Mouse (Mus musculus): ENCODE results near the gene Insl3. TPM values are rescaled to one million over a fixed set of nuclear protein-coding genes. Genes with fewer than 3 reads are reported as not detected.
A peak's percentile ranks its signal among the peaks of the same experiment; 100 is the strongest.

The Insl3 gene
- polyA plus RNA-seq (2014; fragmentation: Nextera tagmentation; extraction: Ambion mirVana): 0.89 TPM in 1 of 2 replicates, not detected in the other

- ATAC-seq (ENCODE audit: low FRiP score, low TSS enrichment): no peak
- H3K4me2 ChIP-seq (ENCODE audit: low read length): no peak within 1 kb of the TSS
- H3K27me3 ChIP-seq (ENCODE audit: control insufficient read depth, insufficient read depth, low read length): peaks cover 100% of the 10 kb centered on the region
- no peak within 1 kb of the TSS for H3K9ac ChIP-seq (replicated peaks; ENCODE audit: low read length)
- H3K4me3 ChIP-seq (replicated peaks; ENCODE audit: low read depth, low read length): no peak within 1 kb of the TSS
- H3K27ac ChIP-seq (replicated peaks; ENCODE audit: low read depth, low read length): no peak within 1 kb of the TSS
- DNase-seq: no peak
- H3K9me3 ChIP-seq (ENCODE audit: control insufficient read depth, low read length): no peaks in the 10 kb centered on the region
- H3K4me1 ChIP-seq (ENCODE audit: control insufficient read depth, insufficient read depth, low read length): peaks cover 14% of the 10 kb centered on the region; the same call in 1 of the 2 replicates
- H3K36me3 ChIP-seq (ENCODE audit: control insufficient read depth, insufficient read depth, low read length): no peaks in the 10 kb centered on the region
- WGBS: 6% methylated on average over 33 of the region's 33 CpGs
Measured at GRCm38 (mm10) chr8:71689028-71689427, at the start of gene Insl3. Gene Insl3 (plus strand): TSS chr8:71689214.

- ATAC-seq (ENCODE audit: low FRiP score, low TSS enrichment) (no peak), DNase-seq (no peak)
- no peaks in the 10 kb centered on the region for H3K27me3 ChIP-seq (ENCODE audit: control insufficient read depth, insufficient read depth, low read length)
- 92% methylated on average over 4 of the region's 4 CpGs for WGBS
- H3K4me1 ChIP-seq (ENCODE audit: control insufficient read depth, insufficient read depth, low read length): no peaks in the 10 kb centered on the region
- no peak overlapping the region for H3K4me3 ChIP-seq (replicated peaks; ENCODE audit: low read depth, low read length)
- H3K4me2 ChIP-seq (ENCODE audit: low read length): no peak overlapping the region
- H3K9ac ChIP-seq (replicated peaks; ENCODE audit: low read length): no peak overlapping the region
- peaks cover 44% of the 10 kb centered on the region for H3K36me3 ChIP-seq (ENCODE audit: control insufficient read depth, insufficient read depth, low read length)
- no peak overlapping the region for H3K27ac ChIP-seq (replicated peaks; ENCODE audit: low read depth, low read length)
- H3K9me3 ChIP-seq (ENCODE audit: control insufficient read depth, low read length): no peaks in the 10 kb centered on the region
Measured at GRCm38 (mm10) chr8:71639318-71639717, 49.7 kb upstream of the Insl3 start.

- Histone ChIP-seq H3K4me2 (ENCODE audit: low read length) (no peak overlapping the region), H3K36me3 (ENCODE audit: control insufficient read depth, insufficient read depth, low read length) (peaks cover 76% of the 10 kb centered on the region), H3K4me3 (replicated peaks; ENCODE audit: low read depth, low read length) (no peak overlapping the region), H3K9ac (replicated peaks; ENCODE audit: low read length) (no peak overlapping the region), H3K4me1 (ENCODE audit: control insufficient read depth, insufficient read depth, low read length) (no peaks in the 10 kb centered on the region), H3K9me3 (ENCODE audit: control insufficient read depth, low read length) (no peaks in the 10 kb centered on the region), H3K27me3 (ENCODE audit: control insufficient read depth, insufficient read depth, low read length) (no peaks in the 10 kb centered on the region), H3K27ac (replicated peaks; ENCODE audit: low read depth, low read length) (no peak overlapping the region)
- WGBS: 83% methylated on average over 9 of the region's 9 CpGs
- DNase-seq: no peak
- ATAC-seq (ENCODE audit: low FRiP score, low TSS enrichment): no peak
Measured at GRCm38 (mm10) chr8:71645510-71645909, 43.5 kb upstream of the Insl3 start.

GRCm38 (mm10) chr8:71654600-71654999 lies 34.4 kb upstream of the Insl3 start:
- Histone ChIP-seq H3K9me3 (ENCODE audit: control insufficient read depth, low read length) (no peaks in the 10 kb centered on the region), H3K27ac (replicated peaks; ENCODE audit: low read depth, low read length) (no peak overlapping the region), H3K27me3 (ENCODE audit: control insufficient read depth, insufficient read depth, low read length) (peaks cover 28% of the 10 kb centered on the region), H3K9ac (replicated peaks; ENCODE audit: low read length) (no peak overlapping the region), H3K4me3 (replicated peaks; ENCODE audit: low read depth, low read length) (no peak overlapping the region), H3K4me2 (ENCODE audit: low read length) (peak overlapping the region; percentile 28), H3K36me3 (ENCODE audit: control insufficient read depth, insufficient read depth, low read length) (peaks cover 49% of the 10 kb centered on the region), H3K4me1 (ENCODE audit: control insufficient read depth, insufficient read depth, low read length) (no peaks in the 10 kb centered on the region)
- peak; percentile 31 for DNase-seq
- WGBS: 1% methylated on average over 24 of the region's 24 CpGs
- no peak for ATAC-seq (ENCODE audit: low FRiP score, low TSS enrichment)

GRCm38 (mm10) chr8:71657816-71658215 lies 31.2 kb upstream of the Insl3 start:
- Histone ChIP-seq H3K4me1 (ENCODE audit: control insufficient read depth, insufficient read depth, low read length) (no peaks in the 10 kb centered on the region), H3K4me2 (ENCODE audit: low read length) (no peak overlapping the region), H3K27ac (replicated peaks; ENCODE audit: low read depth, low read length) (no peak overlapping the region), H3K36me3 (ENCODE audit: control insufficient read depth, insufficient read depth, low read length) (peaks cover 46% of the 10 kb centered on the region), H3K9ac (replicated peaks; ENCODE audit: low read length) (no peak overlapping the region), H3K27me3 (ENCODE audit: control insufficient read depth, insufficient read depth, low read length) (peaks cover 38% of the 10 kb centered on the region), H3K4me3 (replicated peaks; ENCODE audit: low read depth, low read length) (no peak overlapping the region), H3K9me3 (ENCODE audit: control insufficient read depth, low read length) (no peaks in the 10 kb centered on the region)
- 19% methylated on average over 9 of the region's 9 CpGs for WGBS
- DNase-seq (no peak), ATAC-seq (ENCODE audit: low FRiP score, low TSS enrichment) (no peak)

GRCm38 (mm10) chr8:71658515-71659049 lies 30.4 kb upstream of the Insl3 start:
- no peak for ATAC-seq (ENCODE audit: low FRiP score, low TSS enrichment)
- peaks cover 47% of the 10 kb centered on the region for H3K36me3 ChIP-seq (ENCODE audit: control insufficient read depth, insufficient read depth, low read length)
- H3K9ac ChIP-seq (replicated peaks; ENCODE audit: low read length): no peak overlapping the region
- no peak overlapping the region for H3K27ac ChIP-seq (replicated peaks; ENCODE audit: low read depth, low read length)
- peaks cover 38% of the 10 kb centered on the region for H3K27me3 ChIP-seq (ENCODE audit: control insufficient read depth, insufficient read depth, low read length)
- no peak for DNase-seq
- WGBS: 26% methylated on average over 17 of the region's 17 CpGs
- H3K4me1 ChIP-seq (ENCODE audit: control insufficient read depth, insufficient read depth, low read length): no peaks in the 10 kb centered on the region
- H3K4me3 ChIP-seq (replicated peaks; ENCODE audit: low read depth, low read length): no peak overlapping the region
- no peaks in the 10 kb centered on the region for H3K9me3 ChIP-seq (ENCODE audit: control insufficient read depth, low read length)
- H3K4me2 ChIP-seq (ENCODE audit: low read length): no peak overlapping the region

- Histone ChIP-seq H3K36me3 (ENCODE audit: control insufficient read depth, insufficient read depth, low read length) (peaks cover 55% of the 10 kb centered on the region), H3K4me1 (ENCODE audit: control insufficient read depth, insufficient read depth, low read length) (no peaks in the 10 kb centered on the region), H3K4me3 (replicated peaks; ENCODE audit: low read depth, low read length) (no peak overlapping the region), H3K27ac (replicated peaks; ENCODE audit: low read depth, low read length) (no peak overlapping the region), H3K27me3 (ENCODE audit: control insufficient read depth, insufficient read depth, low read length) (peaks cover 38% of the 10 kb centered on the region), H3K4me2 (ENCODE audit: low read length) (no peak overlapping the region), H3K9ac (replicated peaks; ENCODE audit: low read length) (no peak overlapping the region), H3K9me3 (ENCODE audit: control insufficient read depth, low read length) (no peaks in the 10 kb centered on the region)
- WGBS: 69% methylated on average over 1 of the region's 1 CpGs
- DNase-seq: no peak
- ATAC-seq (ENCODE audit: low FRiP score, low TSS enrichment): no peak
Measured at GRCm38 (mm10) chr8:71659751-71660150, 29.3 kb upstream of the Insl3 start.

GRCm38 (mm10) chr8:71660325-71661120 lies 28.5 kb upstream of the Insl3 start:
- peak; percentile 62 for ATAC-seq (ENCODE audit: low FRiP score, low TSS enrichment)
- H3K4me1 ChIP-seq (ENCODE audit: control insufficient read depth, insufficient read depth, low read length): 0 out of 2 replicates have a peak, but pooled peaks cover 4% of the 10 kb centered on the region
- DNase-seq: peak; percentile 96
- H3K4me3 ChIP-seq (replicated peaks; ENCODE audit: low read depth, low read length): no peak overlapping the region
- peaks cover 33% of the 10 kb centered on the region for H3K27me3 ChIP-seq (ENCODE audit: control insufficient read depth, insufficient read depth, low read length)
- H3K9ac ChIP-seq (replicated peaks; ENCODE audit: low read length): no peak overlapping the region
- H3K27ac ChIP-seq (replicated peaks; ENCODE audit: low read depth, low read length): no peak overlapping the region
- peaks cover 52% of the 10 kb centered on the region for H3K36me3 ChIP-seq (ENCODE audit: control insufficient read depth, insufficient read depth, low read length)
- WGBS: 6% methylated on average over 36 of the region's 36 CpGs
- H3K4me2 ChIP-seq (ENCODE audit: low read length): no peak overlapping the region
- H3K9me3 ChIP-seq (ENCODE audit: control insufficient read depth, low read length): no peaks in the 10 kb centered on the region

Measured in midbrain, embryonic 14.5 days (tissue).